Mouse (Mus musculus): Measurements from ENCODE around the gene Borcs6. TPM values are rescaled to one million over a fixed set of nuclear protein-coding genes. Genes with fewer than 3 reads are reported as not detected.

Gene Borcs6
- total and polyA plus RNA-seq, 3 experiments: 9.2 to 9.3 TPM; not detected in 1

DNA sequence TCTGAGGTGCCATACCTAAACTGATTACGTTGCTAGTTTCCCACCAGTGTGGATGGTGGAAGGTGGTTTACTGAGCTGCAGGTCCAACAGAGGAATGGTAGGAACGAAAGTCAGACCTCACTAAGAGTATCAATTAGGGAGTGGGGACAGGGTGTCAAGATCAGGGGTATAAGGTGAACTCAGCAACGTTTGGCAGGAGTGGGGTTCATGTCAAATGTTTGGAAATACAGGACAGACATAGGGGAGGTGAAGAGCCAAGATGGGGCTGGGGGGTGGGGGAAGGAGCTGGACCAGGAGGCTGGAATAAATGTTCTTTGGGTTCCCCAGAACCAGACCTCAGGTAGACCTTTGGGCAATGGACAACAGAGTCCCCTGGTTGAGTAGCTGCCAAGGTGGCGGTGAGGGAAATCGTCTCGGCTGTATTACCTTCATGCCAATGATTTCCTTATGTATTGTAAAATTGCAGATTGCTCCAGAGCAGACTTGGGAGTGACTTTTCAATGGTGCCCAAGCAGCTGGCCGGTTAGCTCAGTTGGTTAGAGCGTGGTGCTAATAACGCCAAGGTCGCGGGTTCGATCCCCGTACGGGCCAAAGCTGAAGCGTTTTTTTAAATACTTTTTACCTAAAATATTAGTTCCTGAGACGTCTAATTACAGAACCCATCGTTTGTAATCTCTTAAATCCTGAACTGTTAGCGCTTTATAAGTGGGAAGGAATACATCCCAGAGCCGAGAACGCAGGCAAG is 22.9 kb upstream of the Borcs6 start:
- Histone ChIP-seq H3K4me3 (ENCODE audit: control insufficient read depth in 1 of 2, insufficient read depth in 1 of 2, low read depth in 2 of 2, low read length in 2 of 2) (peak overlapping the region; percentile 48 to 84), H3K79me2 (ENCODE audit: control insufficient read depth, insufficient read depth, low read length, poor library complexity) (no peaks in the 10 kb centered on the region; the same call in 1 of the 2 replicates), H3K9ac (ENCODE audit: control insufficient read depth, low read depth, low read length, poor library complexity, severe bottlenecking) (peak overlapping the region; percentile 68), H3K27me3 (ENCODE audit: control insufficient read depth in 1 of 2, insufficient read depth in 2 of 2, low read length in 2 of 2) (no peaks in the 10 kb centered on the region), H3K36me3 (ENCODE audit: control insufficient read depth in 1 of 2, insufficient read depth in 2 of 2, low read length in 2 of 2) (peaks cover 0 to 13% of the 10 kb centered on the region in 2 experiments; a peak in 2 of 4 replicates), H3K9me3 (replicated peaks; ENCODE audit: insufficient read depth, low read length) (no peaks in the 10 kb centered on the region), H3K27ac (ENCODE audit: control insufficient read depth, low read depth, low read length) (peak overlapping the region; percentile 61), H3K4me1 (ENCODE audit: control insufficient read depth in 1 of 2, insufficient read depth in 2 of 2, low read length in 2 of 2) (peaks cover 0 to 22% of the 10 kb centered on the region in 2 experiments; a peak in 3 of 4 replicates)
- TF ChIP-seq ELF1 (IDR thresholded peaks at IDR 0.05; ENCODE audit: low read depth, low read length): no peak
- TF ChIP-seq MEF2A (IDR thresholded peaks at IDR 0.05; ENCODE audit: extremely low read depth, insufficient replicate concordance, low read depth, low read length, poor library complexity, severe bottlenecking): no peak
- no peak for TF ChIP-seq GATA1 (IDR thresholded peaks at IDR 0.05; ENCODE audit: low read depth, low read length)
- TF ChIP-seq ZKSCAN1 (IDR thresholded peaks at IDR 0.05; ENCODE audit: low read depth, low read length): no peak
- peak in 1 of 2 experiments; percentile 63; a peak in 2 of 4 replicates for TF ChIP-seq POLR2A (IDR thresholded peaks at IDR 0.05; ENCODE audit: control insufficient read depth in 1 of 2, insufficient read depth in 1 of 2, low read depth in 1 of 2, low read length in 2 of 2, poor library complexity in 1 of 2)
- no peak for TF ChIP-seq MYC (IDR thresholded peaks at IDR 0.05; ENCODE audit: low read depth, low read length)
- no peak for TF ChIP-seq EP300 (IDR thresholded peaks at IDR 0.05; ENCODE audit: low read depth in 1 of 2, low read length in 2 of 2)
- peak; percentile 98 for TF ChIP-seq TBP (IDR thresholded peaks at IDR 0.05; ENCODE audit: low read depth, low read length)
- no peak for TF ChIP-seq RCOR1 (IDR thresholded peaks at IDR 0.05; ENCODE audit: low read depth, low read length)
- no peak for TF ChIP-seq MAX (IDR thresholded peaks at IDR 0.05; ENCODE audit: low read length)
- TF ChIP-seq UBTF (IDR thresholded peaks at IDR 0.05; ENCODE audit: borderline replicate concordance, insufficient read depth, low read depth, low read length): no peak
- no peak for TF ChIP-seq CHD1 (IDR thresholded peaks at IDR 0.05; ENCODE audit: low read depth, low read length)
- no peak for TF ChIP-seq NELFE (IDR thresholded peaks at IDR 0.05; ENCODE audit: low read depth, low read length)
- TF ChIP-seq TAL1 (IDR thresholded peaks at IDR 0.05; ENCODE audit: low read length): no peak
- TF ChIP-seq HCFC1 (IDR thresholded peaks at IDR 0.05; ENCODE audit: low read depth, low read length): no peak
- peak; percentile 86 for DNase-seq (ENCODE audit: low read depth, low spot score)

DNA sequence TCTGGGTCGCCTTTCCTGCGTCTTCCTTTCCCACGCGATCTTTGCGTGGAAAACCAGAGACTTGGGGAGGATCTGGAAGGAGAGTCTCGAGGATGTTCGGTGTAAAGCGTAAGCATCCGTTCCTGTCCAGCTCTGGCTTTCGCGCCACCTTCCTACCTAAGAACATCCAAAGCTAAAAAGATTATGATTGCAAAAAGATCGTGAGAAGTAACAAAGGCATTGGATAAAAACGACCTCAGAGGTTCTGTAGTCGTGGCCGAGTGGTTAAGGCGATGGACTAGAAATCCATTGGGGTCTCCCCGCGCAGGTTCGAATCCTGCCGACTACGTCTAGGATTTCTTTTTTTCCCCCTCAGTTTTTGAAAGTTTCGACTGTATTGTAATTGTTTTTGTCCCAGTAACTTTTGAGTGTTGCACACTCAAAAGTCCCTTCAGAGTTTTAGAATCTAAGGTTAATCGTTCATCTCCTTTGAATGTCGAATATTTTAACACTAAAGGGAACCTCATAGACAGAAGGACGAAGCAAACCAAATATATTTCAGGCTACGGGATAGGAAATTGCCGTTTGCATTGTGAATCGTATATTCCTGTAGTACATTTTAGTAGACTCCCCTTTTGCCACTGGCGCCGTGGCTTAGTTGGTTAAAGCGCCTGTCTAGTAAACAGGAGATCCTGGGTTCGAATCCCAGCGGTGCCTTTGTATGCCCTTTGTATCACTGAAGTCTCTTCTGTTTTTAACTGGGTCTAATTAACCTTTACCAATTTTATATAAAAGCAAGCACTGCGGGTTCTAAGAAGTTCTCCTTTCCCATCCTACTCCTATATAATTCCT is 22.1 kb upstream of the Borcs6 start:
- no peaks in the 10 kb centered on the region; the same call in 1 of the 2 replicates for H3K79me2 ChIP-seq (ENCODE audit: control insufficient read depth, insufficient read depth, low read length, poor library complexity)
- peak; percentile 91 for DNase-seq (ENCODE audit: low read depth, low spot score)
- peak overlapping the region; percentile 61 for H3K27ac ChIP-seq (ENCODE audit: control insufficient read depth, low read depth, low read length)
- H3K9me3 ChIP-seq (replicated peaks; ENCODE audit: insufficient read depth, low read length): no peaks in the 10 kb centered on the region
- peak overlapping the region; percentile 48 to 84 for H3K4me3 ChIP-seq (ENCODE audit: control insufficient read depth in 1 of 2, insufficient read depth in 1 of 2, low read depth in 2 of 2, low read length in 2 of 2)
- peak overlapping the region; percentile 68 for H3K9ac ChIP-seq (ENCODE audit: control insufficient read depth, low read depth, low read length, poor library complexity, severe bottlenecking)
- H3K36me3 ChIP-seq (ENCODE audit: control insufficient read depth in 1 of 2, insufficient read depth in 2 of 2, low read length in 2 of 2): peaks cover 0 to 13% of the 10 kb centered on the region in 2 experiments; a peak in 2 of 4 replicates
- TF ChIP-seq E2F4 (IDR thresholded peaks at IDR 0.05; ENCODE audit: borderline replicate concordance, low read depth, low read length) (no peak), MAFK (IDR thresholded peaks at IDR 0.05; ENCODE audit: borderline replicate concordance, low read depth, low read length) (no peak), NELFE (IDR thresholded peaks at IDR 0.05; ENCODE audit: low read depth, low read length) (no peak), TBP (IDR thresholded peaks at IDR 0.05; ENCODE audit: low read depth, low read length) (peak; percentile 98), HCFC1 (IDR thresholded peaks at IDR 0.05; ENCODE audit: low read depth, low read length) (no peak), NRF1 (IDR thresholded peaks at IDR 0.05; ENCODE audit: insufficient read depth, low read depth, low read length, poor library complexity, severe bottlenecking) (no peak), ZNF384 (IDR thresholded peaks at IDR 0.05; ENCODE audit: low read depth, low read length) (no peak), GATA1 (IDR thresholded peaks at IDR 0.05; ENCODE audit: low read depth, low read length) (peak; percentile 12; the same call in 1 of the 2 replicates)
- peaks cover 0 to 22% of the 10 kb centered on the region in 2 experiments; a peak in 3 of 4 replicates for H3K4me1 ChIP-seq (ENCODE audit: control insufficient read depth in 1 of 2, insufficient read depth in 2 of 2, low read length in 2 of 2)
- no peaks in the 10 kb centered on the region for H3K27me3 ChIP-seq (ENCODE audit: control insufficient read depth in 1 of 2, insufficient read depth in 2 of 2, low read length in 2 of 2)
